Mouse (Mus musculus) heart, adult 2 months (tissue): ENCODE results near the gene Tmem159. TPM values are rescaled to one million over a fixed set of nuclear protein-coding genes. Genes with fewer than 3 reads are reported as not detected.

Experiments used
- DNase-seq, 2 experiments: peaks; one replicate each; pipeline ENCODE4 v3.0.0; 2021
- H3K27ac ChIP-seq: fragments of 200-600 bp; 2 replicates; pipeline ENCODE4 v1.8.1; 2022
- H3K27me3 ChIP-seq: fragments of 200-500 bp; 2 replicates; pipeline ENCODE4 v1.6.1; 2012; ENCODE audit warnings: mild to moderate bottlenecking, low read length, inconsistent platforms, mixed read lengths; ENCODE audit not compliant: control insufficient read depth, insufficient read depth
- H3K36me3 ChIP-seq: fragments of 200-500 bp; 2 replicates; pipeline ENCODE4 v1.6.1; 2012; ENCODE audit warnings: low read length, inconsistent platforms; ENCODE audit not compliant: control insufficient read depth, insufficient read depth
- H3K4me1 ChIP-seq: fragments of 200-500 bp; 2 replicates; pipeline ENCODE4 v1.6.1; 2011; ENCODE audit warnings: low read length; ENCODE audit not compliant: control insufficient read depth, insufficient read depth
- H3K4me3 ChIP-seq: fragments of 200-600 bp; 2 replicates; pipeline ENCODE4 v1.8.1; 2022
- H3K79me2 ChIP-seq: fragments of 200-500 bp; replicated peaks from 2 replicates; pipeline ENCODE4 v1.6.1; 2012; ENCODE audit warnings: mild to moderate bottlenecking, inconsistent platforms, low read length, moderate library complexity, mixed read lengths; ENCODE audit not compliant: control insufficient read depth, insufficient read depth
- H3K9ac ChIP-seq: fragments of 200-500 bp; 2 replicates; pipeline ENCODE4 v1.6.1; 2012; ENCODE audit warnings: low read depth, mild to moderate bottlenecking, control low read depth, inconsistent platforms, low read length, mixed read lengths
- CTCF ChIP-seq: fragments of 200-600 bp; IDR thresholded peaks from 2 replicates; pipeline ENCODE4 v1.8.1; 2022; ENCODE audit warnings: antibody characterized with exemption, mild to moderate bottlenecking, moderate library complexity
- EP300 ChIP-seq: fragments of 200-500 bp; IDR thresholded peaks from 2 replicates; pipeline ENCODE4 v1.6.1; 2011; ENCODE audit warnings: low read depth, low read length, control low read depth; ENCODE audit not compliant: insufficient read depth
- POLR2A ChIP-seq: fragments of 200-500 bp; IDR thresholded peaks from 2 replicates; pipeline ENCODE4 v1.6.1; 2011; ENCODE audit warnings: mild to moderate bottlenecking, low read depth, low read length, control low read depth; ENCODE audit not compliant: insufficient read depth
- WGBS: fragments of 180-500 bp; shearing (Covaris S2); methylation state at CpG from one replicate; pipeline ENCODE4 v1.1.7; 2018; 5-methylcytosine and 5-hydroxymethylcytosine counted together
- intact Hi-C: fragments of 180-260 bp; cut with DNase I; formaldehyde crosslinking; loops from one replicate; pipeline ENCODE4 v1.15.1; 2025
- polyA plus RNA-seq: library from polyadenylated mRNA; depleted of rRNA; stranded (reverse); fragments of >200 nt; gene quantifications from 2 replicates; pipeline ENCODE4 v1.2.3, GENCODE M21; 2012; rRNA removed
- total RNA-seq, 2 experiments: library from RNA; stranded (reverse); gene quantifications; 2 replicates each; pipeline ENCODE4 v1.2.3; 2021

The Tmem159 gene
- total and polyA plus RNA-seq, 3 experiments: 22.2 to 29.9 (median 24.1) TPM

GRCm38 (mm10) chr7:120163581-120164251 is 61.6 kb downstream of the Tmem159 start:
- TF ChIP-seq EP300 (no peak), CTCF (no peak), POLR2A (no peak)
- intact Hi-C loops: no loop called here
- 80% methylated on average over 11 of the region's 11 CpGs for WGBS
- Histone ChIP-seq H3K36me3 (no peaks in the 10 kb centered on the region), H3K4me1 (no peaks in the 10 kb centered on the region), H3K27ac (no peak overlapping the region), H3K9ac (no peak overlapping the region), H3K79me2 (no peaks in the 10 kb centered on the region), H3K27me3 (no peaks in the 10 kb centered on the region), H3K4me3 (no peak overlapping the region)
- DNase-seq: no peak

Other genes starting within 250 kb of the Tmem159 start
- 1 to 10 TPM; 9.1 to 9.6 TPM for gene Lyrm1, start 206.5 kb upstream of the Tmem159 start, total RNA-seq
- gene Lyrm1, start 206.5 kb upstream of the Tmem159 start, polyA plus RNA-seq: 5.9 and 8.6 TPM in 2 replicates
- 10 to 100 TPM; 12.6 to 14.6 TPM for gene Dcun1d3, start 206.1 kb upstream of the Tmem159 start, total RNA-seq
- 3.7 and 6.5 TPM in 2 replicates for gene Dcun1d3, start 206.1 kb upstream of the Tmem159 start, polyA plus RNA-seq
- gene Dnah3, start 7.1 kb upstream of the Tmem159 start, total RNA-seq: not detected
- 0.59 TPM in 1 of 2 replicates, not detected in the other for gene Dnah3, start 7.1 kb upstream of the Tmem159 start, polyA plus RNA-seq
- gene Zp2, start 42.9 kb downstream of the Tmem159 start, total RNA-seq: under 1 TPM; 0.29 to 0.41 TPM
- 0.41 and 0.76 TPM in 2 replicates for gene Zp2, start 42.9 kb downstream of the Tmem159 start, polyA plus RNA-seq
- under 1 TPM; 0.10 to 0.20 TPM for gene Anks4b, start 71.5 kb downstream of the Tmem159 start, total RNA-seq
- not detected in 2 replicates for gene Anks4b, start 71.5 kb downstream of the Tmem159 start, polyA plus RNA-seq
- gene Crym, start 99.8 kb downstream of the Tmem159 start, total RNA-seq: under 1 TPM; 0.34 to 0.37 TPM
- 0.39 and 0.47 TPM in 2 replicates for gene Crym, start 99.8 kb downstream of the Tmem159 start, polyA plus RNA-seq
- not detected for gene Abca14, start 101.6 kb downstream of the Tmem159 start, total RNA-seq
- 0.06 TPM in 1 of 2 replicates, not detected in the other for gene Abca14, start 101.6 kb downstream of the Tmem159 start, polyA plus RNA-seq
- gene Abca15, start 226.3 kb downstream of the Tmem159 start, total RNA-seq: not detected
- not detected in 2 replicates for gene Abca15, start 226.3 kb downstream of the Tmem159 start, polyA plus RNA-seq